Mouse (Mus musculus) testis, adult 2 months (tissue): Measurements from ENCODE around the gene Ctns.

Source experiments
- CTCF ChIP-seq: fragments of 200-500 bp; IDR thresholded peaks from 2 replicates; pipeline ENCODE4 v1.5.1; 2012; ENCODE audit warnings: low read depth, mild to moderate bottlenecking, inconsistent platforms, low read length, moderate library complexity; ENCODE audit not compliant: control insufficient read depth, insufficient read depth, insufficient replicate concordance
- POLR2A ChIP-seq: fragments of 200-500 bp; IDR thresholded peaks from 2 replicates; pipeline ENCODE4 v1.6.1; 2012; ENCODE audit warnings: low read depth, mild to moderate bottlenecking, inconsistent platforms, low read length, moderate library complexity; ENCODE audit not compliant: control insufficient read depth

DNA sequence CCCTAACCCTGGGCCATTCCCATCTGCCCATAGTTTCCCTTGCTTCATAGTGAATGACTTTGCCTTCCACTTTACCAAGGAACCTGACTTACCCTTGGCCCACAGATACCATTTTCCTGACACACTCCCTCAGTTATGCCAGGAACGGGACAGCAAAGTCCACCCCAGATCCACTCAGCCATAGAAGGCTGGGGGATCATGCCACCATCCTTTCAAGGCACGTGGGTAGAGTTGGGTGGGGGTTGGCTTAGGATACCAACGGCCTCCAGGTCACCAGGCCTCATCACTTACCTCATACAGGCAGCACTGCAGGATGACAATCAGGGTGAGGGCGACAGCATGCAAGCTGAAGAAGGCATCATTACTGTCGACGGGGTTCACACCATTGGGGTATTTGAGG lies 11.6 kb downstream of the Ctns start:
- TF ChIP-seq POLR2A (no peak), CTCF (no peak)
